Mouse (Mus musculus): ENCODE measurements around the gene Tmem213. TPM values are rescaled to one million over a fixed set of nuclear protein-coding genes. Genes with fewer than 3 reads are reported as not detected.

The Tmem213 gene
- polyA plus RNA-seq, 1 experiment from 2014 or later: not detected

GRCm38 (mm10) chr6:38092539-38092938, 16.5 kb upstream of the Tmem213 start:
- ATAC-seq (no peak), DNase-seq (no peak)
- Histone ChIP-seq H3K4me1 (ENCODE audit: insufficient read depth) (no peaks in the 10 kb centered on the region), H3K27ac (ENCODE audit: low read depth) (no peak overlapping the region), H3K4me3 (ENCODE audit: low read depth, low read length) (no peak overlapping the region), H3K4me2 (ENCODE audit: low read depth, low read length) (no peak overlapping the region), H3K9ac (replicated peaks) (no peak overlapping the region), H3K27me3 (ENCODE audit: insufficient read depth, low read length) (no peaks in the 10 kb centered on the region), H3K36me3 (replicated peaks; ENCODE audit: insufficient read depth, low read length) (no peaks in the 10 kb centered on the region), H3K9me3 (ENCODE audit: low read length) (peaks cover 3% of the 10 kb centered on the region; the same call in 1 of the 2 replicates)
- 84% methylated on average over 8 of the region's 8 CpGs for whole genome bisulfite sequencing (ENCODE audit: insufficient replicate concordance)
- TF ChIP-seq EP300 (IDR thresholded peaks at IDR 0.05; ENCODE audit: low read depth) (no peak), CTCF (IDR thresholded peaks at IDR 0.05; ENCODE audit: low read depth) (no peak)

- 80% methylated on average over 10 of the region's 10 CpGs for WGBS (ENCODE audit: insufficient replicate concordance)
Observed at GRCm38 (mm10) chr6:38094701-38095100, 14.4 kb upstream of the Tmem213 start.

GRCm38 (mm10) chr6:38096961-38097370, 12.1 kb upstream of the Tmem213 start:
- Histone ChIP-seq H3K9ac (replicated peaks) (no peak overlapping the region), H3K36me3 (replicated peaks; ENCODE audit: insufficient read depth, low read length) (no peaks in the 10 kb centered on the region), H3K9me3 (ENCODE audit: low read length) (no peaks in the 10 kb centered on the region), H3K4me1 (ENCODE audit: insufficient read depth) (no peaks in the 10 kb centered on the region), H3K4me2 (ENCODE audit: low read depth, low read length) (no peak overlapping the region), H3K27me3 (ENCODE audit: insufficient read depth, low read length) (no peaks in the 10 kb centered on the region), H3K4me3 (ENCODE audit: low read depth, low read length) (no peak overlapping the region), H3K27ac (ENCODE audit: low read depth) (no peak overlapping the region)
- DNase-seq: no peak
- ATAC-seq: no peak
- no peak for TF ChIP-seq CTCF (IDR thresholded peaks at IDR 0.05; ENCODE audit: low read depth)
- TF ChIP-seq EP300 (IDR thresholded peaks at IDR 0.05; ENCODE audit: low read depth): no peak
- WGBS (ENCODE audit: insufficient replicate concordance): 55% methylated on average over 5 of the region's 5 CpGs

More at GRCm38 (mm10) chr6:38094701-38095100, 14.4 kb upstream of the Tmem213 start:
- TF ChIP-seq EP300 (IDR thresholded peaks at IDR 0.05; ENCODE audit: low read depth) (no peak), CTCF (IDR thresholded peaks at IDR 0.05; ENCODE audit: low read depth) (no peak)
- DNase-seq (no peak), ATAC-seq (no peak)
- H3K27me3 ChIP-seq (ENCODE audit: insufficient read depth, low read length): no peaks in the 10 kb centered on the region
- H3K9ac ChIP-seq (replicated peaks): no peak overlapping the region
- H3K4me1 ChIP-seq (ENCODE audit: insufficient read depth): no peaks in the 10 kb centered on the region
- H3K27ac ChIP-seq (ENCODE audit: low read depth): no peak overlapping the region
- H3K4me3 ChIP-seq (ENCODE audit: low read depth, low read length): no peak overlapping the region
- H3K4me2 ChIP-seq (ENCODE audit: low read depth, low read length): no peak overlapping the region
- peaks cover 3% of the 10 kb centered on the region; the same call in 1 of the 2 replicates for H3K9me3 ChIP-seq (ENCODE audit: low read length)
- H3K36me3 ChIP-seq (replicated peaks; ENCODE audit: insufficient read depth, low read length): no peaks in the 10 kb centered on the region

GRCm38 (mm10) chr6:38102216-38102795, 6.7 kb upstream of the Tmem213 start:
- no peak for TF ChIP-seq EP300 (IDR thresholded peaks at IDR 0.05; ENCODE audit: low read depth)
- H3K9me3 ChIP-seq (ENCODE audit: low read length): no peaks in the 10 kb centered on the region
- no peaks in the 10 kb centered on the region for H3K4me1 ChIP-seq (ENCODE audit: insufficient read depth)
- no peak overlapping the region for H3K4me2 ChIP-seq (ENCODE audit: low read depth, low read length)
- H3K4me3 ChIP-seq (ENCODE audit: low read depth, low read length): no peak overlapping the region
- no peak overlapping the region for H3K9ac ChIP-seq (replicated peaks)
- no peaks in the 10 kb centered on the region for H3K27me3 ChIP-seq (ENCODE audit: insufficient read depth, low read length)
- H3K27ac ChIP-seq (ENCODE audit: low read depth): no peak overlapping the region
- DNase-seq (no peak), ATAC-seq (no peak)
- no peaks in the 10 kb centered on the region for H3K36me3 ChIP-seq (replicated peaks; ENCODE audit: insufficient read depth, low read length)
- 78% methylated on average over 7 of the region's 7 CpGs for WGBS (ENCODE audit: insufficient replicate concordance)

GRCm38 (mm10) chr6:38103775-38104174, 5.3 kb upstream of the Tmem213 start:
- Histone ChIP-seq H3K36me3 (replicated peaks; ENCODE audit: insufficient read depth, low read length) (no peaks in the 10 kb centered on the region), H3K4me2 (ENCODE audit: low read depth, low read length) (no peak overlapping the region), H3K4me1 (ENCODE audit: insufficient read depth) (no peaks in the 10 kb centered on the region), H3K27ac (ENCODE audit: low read depth) (no peak overlapping the region), H3K27me3 (ENCODE audit: insufficient read depth, low read length) (no peaks in the 10 kb centered on the region), H3K4me3 (ENCODE audit: low read depth, low read length) (no peak overlapping the region), H3K9ac (replicated peaks) (no peak overlapping the region), H3K9me3 (ENCODE audit: low read length) (no peaks in the 10 kb centered on the region)
- DNase-seq (no peak), ATAC-seq (no peak)
- WGBS (ENCODE audit: insufficient replicate concordance): 53% methylated on average over 6 of the region's 6 CpGs
- TF ChIP-seq EP300 (IDR thresholded peaks at IDR 0.05; ENCODE audit: low read depth) (no peak), CTCF (IDR thresholded peaks at IDR 0.05; ENCODE audit: low read depth) (no peak)

- Histone ChIP-seq H3K4me3 (ENCODE audit: low read depth, low read length) (no peak overlapping the region), H3K27me3 (ENCODE audit: insufficient read depth, low read length) (no peaks in the 10 kb centered on the region), H3K36me3 (replicated peaks; ENCODE audit: insufficient read depth, low read length) (no peaks in the 10 kb centered on the region), H3K9me3 (ENCODE audit: low read length) (no peaks in the 10 kb centered on the region), H3K4me2 (ENCODE audit: low read depth, low read length) (no peak overlapping the region), H3K4me1 (ENCODE audit: insufficient read depth) (no peaks in the 10 kb centered on the region), H3K27ac (ENCODE audit: low read depth) (no peak overlapping the region), H3K9ac (replicated peaks) (no peak overlapping the region)
- 83% methylated on average over 9 of the region's 9 CpGs for WGBS (ENCODE audit: insufficient replicate concordance)
- no peak for TF ChIP-seq EP300 (IDR thresholded peaks at IDR 0.05; ENCODE audit: low read depth)
- no peak for TF ChIP-seq CTCF (IDR thresholded peaks at IDR 0.05; ENCODE audit: low read depth)
- no peak for DNase-seq
- no peak for ATAC-seq
Observed at GRCm38 (mm10) chr6:38105924-38106323, 3.1 kb upstream of the Tmem213 start.
